Mouse (Mus musculus): Measurements from ENCODE around the gene Gm21860.
"Not testable (repeated sequence)": the region's sequence is repeated elsewhere in the genome, so short reads cannot be mapped to it uniquely, and the experiment has no call there.

Gene Gm21860

GRCm38 (mm10) chrY:90732101-90732542, 22.5 kb downstream of the Gm21860 start:
- not testable (repeated sequence) for DNase-seq

GRCm38 (mm10) chrY:90731593-90731955, 23.0 kb downstream of the Gm21860 start:
- DNase-seq, result not testable (repeated sequence)

GRCm38 (mm10) chrY:90730908-90731592, 23.6 kb downstream of the Gm21860 start:
- DNase-seq, result peak in 1 of 2 experiments; percentile 38

- DNase-seq, result not testable (repeated sequence)
These were observed 24.8 kb downstream of the Gm21860 start for GRCm38 (mm10) chrY:90729816-90730303.

- not testable (repeated sequence) for DNase-seq
These were observed 25.7 kb downstream of the Gm21860 start for GRCm38 (mm10) chrY:90728905-90729256.

- DNase-seq, result not testable (repeated sequence)
These were observed 26.2 kb downstream of the Gm21860 start for GRCm38 (mm10) chrY:90728251-90728904.

- DNase-seq, result not testable (repeated sequence)
These were observed 27.3 kb downstream of the Gm21860 start for GRCm38 (mm10) chrY:90727121-90727908.

GRCm38 (mm10) chrY:90725701-90726451, 28.7 kb downstream of the Gm21860 start:
- not testable (repeated sequence) for DNase-seq

- not testable (repeated sequence) for DNase-seq
These were observed 29.5 kb downstream of the Gm21860 start for GRCm38 (mm10) chrY:90725166-90725565.

GRCm38 (mm10) chrY:90724014-90724709, 30.5 kb downstream of the Gm21860 start:
- peak in 1 of 2 experiments; percentile 15 for DNase-seq

- DNase-seq, result peak in 1 of 2 experiments; percentile 30
These were observed 31.2 kb downstream of the Gm21860 start for GRCm38 (mm10) chrY:90723336-90723987.

GRCm38 (mm10) chrY:90720505-90720904, 34.1 kb downstream of the Gm21860 start:
- DNase-seq, result not testable (repeated sequence)

GRCm38 (mm10) chrY:90719403-90720232, 35.0 kb downstream of the Gm21860 start:
- not testable (repeated sequence) for DNase-seq

GRCm38 (mm10) chrY:90718583-90719402, 35.8 kb downstream of the Gm21860 start:
- DNase-seq, result peak in 1 of 2 experiments; percentile 55

GRCm38 (mm10) chrY:90718021-90718420, 36.6 kb downstream of the Gm21860 start:
- not testable (repeated sequence) for DNase-seq

- DNase-seq, result peak in 1 of 2 experiments; percentile 14
These were observed 37.1 kb downstream of the Gm21860 start for GRCm38 (mm10) chrY:90717496-90717895.
